ENCODE assay signal across 13 mouse cellular contexts in the genomic region with DNA sequence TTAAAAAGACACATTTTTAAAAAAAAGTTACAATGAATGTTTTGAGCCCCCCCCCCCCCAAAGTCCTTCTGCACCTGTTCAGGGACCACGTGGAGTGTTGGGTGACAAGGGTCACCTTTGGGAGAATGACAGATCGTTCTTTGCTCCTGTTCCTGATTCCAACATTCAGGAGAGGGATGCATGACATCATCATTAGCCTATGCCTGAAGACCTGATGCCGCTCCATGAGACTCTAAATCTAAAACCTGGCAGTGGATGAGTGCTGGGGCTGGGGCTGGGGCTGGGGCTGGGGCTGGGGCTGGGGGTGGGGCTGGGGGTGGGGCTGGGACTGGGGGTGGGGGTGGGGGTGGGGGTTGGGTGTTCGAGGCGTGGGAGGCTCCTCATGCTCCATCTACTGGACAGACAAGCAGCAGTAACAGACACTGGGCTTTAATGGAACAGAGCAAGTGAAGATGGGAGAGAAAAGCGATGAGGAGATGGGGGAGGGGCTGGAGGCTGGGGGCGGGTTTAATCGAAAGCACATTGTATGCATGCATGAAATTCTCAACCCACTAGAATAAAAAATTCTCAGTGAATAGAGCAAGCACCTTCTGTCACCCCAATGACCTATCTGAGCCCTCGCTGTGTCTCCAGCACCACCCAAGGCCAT.
DNase-seq lines count a peak whose midpoint lies in the region; ATAC-seq and TF ChIP-seq lines count a peak whose summit lies in the region.
"Had no signal": no experiment of that assay in that cellular context is flagged by ENCODE, and none has a peak within 500 bp of the region (broad histone marks: within the 10 kb centered on the region; RNA-seq: fewer than 3 reads in every experiment).

No protein-coding gene starts in this region.

- no peak overlapping the region for H3K27ac ChIP-seq in heart, embryonic 10.5 days
- H3K27ac ChIP-seq in heart, adult 2 months: no peak overlapping the region
- H3K27ac ChIP-seq in liver, embryonic 11.5 days (ENCODE audit: low read depth, low read length): no peak overlapping the region
- no peak overlapping the region for H3K27ac ChIP-seq in limb, embryonic 15.5 days
- H3K27ac ChIP-seq in neural tube, embryonic 12.5 days: no peak overlapping the region
- H3K27ac ChIP-seq: layer of hippocampus, adult 2 months had no signal

- H3K27me3 ChIP-seq in heart, embryonic 10.5 days (ENCODE audit: insufficient read depth, poor library complexity, severe bottlenecking): peaks cover 7% of the 10 kb centered on the region; the same call in 1 of the 2 replicates
- H3K27me3 ChIP-seq in heart, adult 2 months (ENCODE audit: control insufficient read depth, insufficient read depth, low read length): no peaks in the 10 kb centered on the region; the same call in 1 of the 2 replicates
- H3K27me3 ChIP-seq in liver, embryonic 11.5 days (replicated peaks; ENCODE audit: control insufficient read depth, insufficient read depth, low read length): no peaks in the 10 kb centered on the region
- H3K27me3 ChIP-seq in limb, embryonic 15.5 days: 0 out of 2 replicates have a peak, but pooled peaks cover 6% of the 10 kb centered on the region
- no peaks in the 10 kb centered on the region for H3K27me3 ChIP-seq in neural tube, embryonic 12.5 days (replicated peaks)

- peak overlapping the region; percentile 64 for H3K4me2 ChIP-seq in liver, embryonic 11.5 days
- H3K4me2 ChIP-seq in limb, embryonic 15.5 days: 0 out of 2 replicates have a peak overlapping the region, but pooled peaks have one; percentile 62
- no peak overlapping the region for H3K4me2 ChIP-seq in neural tube, embryonic 12.5 days (replicated peaks)

- H3K36me3 ChIP-seq in heart, embryonic 10.5 days: no peaks in the 10 kb centered on the region
- H3K36me3 ChIP-seq in heart, adult 2 months (ENCODE audit: control insufficient read depth, insufficient read depth, low read length): no peaks in the 10 kb centered on the region
- no peaks in the 10 kb centered on the region for H3K36me3 ChIP-seq in liver, embryonic 11.5 days (ENCODE audit: control insufficient read depth, insufficient read depth, low read length)
- H3K36me3 ChIP-seq in limb, embryonic 15.5 days: no peaks in the 10 kb centered on the region
- no peaks in the 10 kb centered on the region for H3K36me3 ChIP-seq in neural tube, embryonic 12.5 days

- no peaks in the 10 kb centered on the region for H3K79me2 ChIP-seq in heart, adult 2 months (replicated peaks; ENCODE audit: control insufficient read depth, insufficient read depth, low read length)

- H3K4me1 ChIP-seq in heart, embryonic 10.5 days: peaks cover 17% of the 10 kb centered on the region
- no peaks in the 10 kb centered on the region; the same call in 1 of the 2 replicates for H3K4me1 ChIP-seq in heart, adult 2 months (ENCODE audit: control insufficient read depth, insufficient read depth, low read length)
- 0 out of 2 replicates have a peak, but pooled peaks cover 3% of the 10 kb centered on the region for H3K4me1 ChIP-seq in liver, embryonic 11.5 days (replicated peaks; ENCODE audit: control insufficient read depth, insufficient read depth, low read length)
- peaks cover 14% of the 10 kb centered on the region for H3K4me1 ChIP-seq in limb, embryonic 15.5 days
- 0 out of 2 replicates have a peak, but pooled peaks cover 2% of the 10 kb centered on the region for H3K4me1 ChIP-seq in neural tube, embryonic 12.5 days

- 18% methylated on average over 9 of the region's 9 CpGs for whole genome bisulfite sequencing in heart, embryonic 10.5 days
- 33% methylated on average over 9 of the region's 9 CpGs for WGBS in heart, adult 2 months
- 20% methylated on average over 9 of the region's 9 CpGs for WGBS in liver, embryonic 11.5 days
- WGBS in limb, embryonic 15.5 days: 18% methylated on average over 9 of the region's 9 CpGs
- WGBS in neural tube, embryonic 12.5 days: 22% methylated on average over 9 of the region's 9 CpGs

- DNase-seq in heart, embryonic 10.5 days (ENCODE audit: low spot score): no peak
- DNase-seq in heart, adult 2 months: no peak
- DNase-seq in liver, embryonic 11.5 days (ENCODE audit: low spot score): no peak
- no peak for DNase-seq in liver
- DNase-seq in left cerebral cortex, postnatal 25 days (ENCODE audit: low spot score in 2 of 2): no peak
- no peak for DNase-seq in left cerebral cortex, postnatal 14 days (ENCODE audit: low spot score in 2 of 2)
- DNase-seq: cerebellum, adult 9-11 months; lung, postnatal 10 days; right cerebral cortex, adult 18-20 months; thymus, postnatal 25 days had no signal

- no peak for TF ChIP-seq CTCF in heart, adult 2 months (IDR thresholded peaks at IDR 0.05)

- intact Hi-C loops in heart, adult 2 months (cut with DNase I): loop anchor here (5.0 kb wide), 3 partner anchors 104 to 874 kb away; a partner anchor contains a TSS
- intact Hi-C loops in left cerebral cortex, postnatal 25 days (cut with DNase I): loop anchor here (5.0 kb wide), 2 partner anchors 104 to 874 kb away; a partner anchor contains a TSS
- intact Hi-C loops in left cerebral cortex, postnatal 14 days (cut with DNase I): loop anchor here (10.0 kb wide), 1 partner anchor 107 kb away; a partner anchor contains a TSS

- ATAC-seq in liver, embryonic 11.5 days (replicated peaks; ENCODE audit: low FRiP score): 0 out of 2 replicates have a peak, but pooled peaks have one; percentile 9
- ATAC-seq in limb, embryonic 15.5 days (ENCODE audit: insufficient number of reproducible peaks, low FRiP score, low TSS enrichment, low read depth): no peak
- 0 out of 2 replicates have a peak, but pooled peaks have one; percentile 15 for ATAC-seq in neural tube, embryonic 12.5 days (ENCODE audit: low FRiP score, low read depth)

- H3K9ac ChIP-seq in heart, adult 2 months (ENCODE audit: low read depth, low read length): no peak overlapping the region
- no peak overlapping the region for H3K9ac ChIP-seq in liver, embryonic 11.5 days (ENCODE audit: low read depth, low read length)
- H3K9ac ChIP-seq in limb, embryonic 15.5 days: no peak overlapping the region
- H3K9ac ChIP-seq in neural tube, embryonic 12.5 days: no peak overlapping the region

- no peak for TF ChIP-seq EP300 in heart, adult 2 months (IDR thresholded peaks at IDR 0.05; ENCODE audit: insufficient read depth, low read depth, low read length)

- 0 out of 2 replicates have a peak overlapping the region, but pooled peaks have one; percentile 48 for H3K4me3 ChIP-seq in heart, embryonic 10.5 days
- no peak overlapping the region for H3K4me3 ChIP-seq in heart, adult 2 months
- no peak overlapping the region for H3K4me3 ChIP-seq in liver, embryonic 11.5 days (ENCODE audit: low read depth, low read length)
- H3K4me3 ChIP-seq in limb, embryonic 15.5 days: no peak overlapping the region
- H3K4me3 ChIP-seq in neural tube, embryonic 12.5 days: no peak overlapping the region

- no peak for TF ChIP-seq POLR2A in heart, adult 2 months (IDR thresholded peaks at IDR 0.05; ENCODE audit: insufficient read depth, low read depth, low read length)

- no peaks in the 10 kb centered on the region for H3K9me3 ChIP-seq in heart, embryonic 10.5 days
- no peaks in the 10 kb centered on the region for H3K9me3 ChIP-seq in liver, embryonic 11.5 days (ENCODE audit: control insufficient read depth, low read length)
- no peaks in the 10 kb centered on the region for H3K9me3 ChIP-seq in limb, embryonic 15.5 days
- H3K9me3 ChIP-seq in neural tube, embryonic 12.5 days: no peaks in the 10 kb centered on the region
